Mouse (Mus musculus) leukemia stem cell, adult 10-12 weeks (primary cell): Measurements from ENCODE around the gene Fras1. TPM values are rescaled to one million over a fixed set of nuclear protein-coding genes. Genes with fewer than 3 reads are reported as not detected.

Source experiments
- polyA plus RNA-seq: library from polyadenylated mRNA; stranded (reverse); fragments of >175 nt; gene quantifications from 2 replicates; pipeline ENCODE4 v1.2.3, GENCODE M21; 2012; ENCODE audit warnings: low replicate concordance

Fras1 gene
- polyA plus RNA-seq: 0.01 TPM in 1 of 2 replicates, not detected in the other

GRCm38 (mm10) chr5:96373567-96373985 is at the start of gene Fras1:
Gene Fras1, plus strand, starts transcription at chr5:96373955.

DNA sequence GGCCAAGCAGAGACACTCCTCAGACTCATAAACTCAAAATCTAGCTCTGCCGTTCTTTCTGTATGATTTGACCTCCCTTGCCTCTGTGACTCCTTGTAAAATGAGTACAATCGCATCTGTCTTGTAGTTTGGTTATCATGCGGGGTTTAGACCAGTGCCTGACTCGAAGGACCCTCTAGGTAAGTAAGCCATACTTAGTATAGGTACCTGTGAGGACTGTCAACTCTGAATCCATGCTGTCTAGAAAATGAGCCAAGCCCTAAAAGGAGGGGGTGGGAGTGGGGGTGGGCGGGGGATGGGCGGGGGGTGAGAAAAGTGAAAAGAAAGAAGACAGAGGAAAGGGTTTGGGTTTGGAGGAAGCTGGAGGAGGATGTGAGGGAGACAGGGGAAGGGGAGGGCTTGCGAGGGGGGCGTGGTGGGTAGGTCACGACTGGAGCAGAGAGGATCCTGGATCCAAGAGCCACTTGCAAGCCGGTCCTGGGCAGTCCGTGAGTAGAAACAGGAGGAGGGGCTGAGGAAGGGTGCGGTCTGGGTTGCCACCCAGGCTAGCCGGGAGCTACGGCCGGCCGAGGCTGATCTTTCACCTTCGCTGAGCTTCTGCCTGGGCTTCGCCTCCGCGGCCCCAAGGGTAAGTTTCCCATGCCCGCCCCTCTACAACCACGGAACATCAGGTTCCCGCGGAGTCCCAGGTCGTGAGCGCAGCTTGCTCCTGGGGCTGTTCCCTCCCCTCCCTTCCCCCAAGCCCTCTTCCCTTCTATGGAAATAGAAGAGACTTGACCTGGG is 419.4 kb downstream of the Fras1 start, which contains the start of gene Anxa3:
Gene Anxa3 (plus strand): TSS at position 404 of the 783 bp plus-strand sequence.

Other genes with a start within 250 kb of the Fras1 start
- 1.1 and 3.4 TPM in 2 replicates for gene Cnot6l, start 209.8 kb upstream of the Fras1 start, polyA plus RNA-seq
- gene Mrpl1, start 164.5 kb upstream of the Fras1 start, polyA plus RNA-seq: 1.1 and 2.4 TPM in 2 replicates